Mouse (Mus musculus): ENCODE data around the gene Fbxo17. TPM values are rescaled to one million over a fixed set of nuclear protein-coding genes. Genes with fewer than 3 reads are reported as not detected.

The Fbxo17 gene
- polyA plus RNA-seq, 1 experiment, result not detected

DNA sequence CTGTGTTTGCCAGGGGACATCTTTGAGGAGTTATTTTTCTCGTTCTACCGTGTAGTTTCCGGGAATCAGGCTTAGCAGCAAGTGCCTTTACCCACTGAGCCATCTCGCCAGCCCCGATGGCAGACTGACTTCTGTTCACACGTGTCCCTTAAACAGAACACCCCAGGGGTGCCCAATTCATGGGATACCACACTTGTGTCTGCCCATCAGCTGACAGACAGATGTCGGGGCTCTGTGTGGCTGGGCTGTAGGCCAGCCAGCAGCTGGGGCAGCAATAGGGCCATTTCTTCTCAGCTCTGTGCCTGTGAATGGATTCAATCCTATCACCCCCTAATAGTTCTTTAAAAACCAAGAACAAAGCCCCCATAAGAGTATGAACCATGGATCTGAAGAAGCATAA, 58.5 kb downstream of the Fbxo17 start:
- no peak for TF ChIP-seq GATA1 (IDR thresholded peaks at IDR 0.05; ENCODE audit: low read length)

DNA sequence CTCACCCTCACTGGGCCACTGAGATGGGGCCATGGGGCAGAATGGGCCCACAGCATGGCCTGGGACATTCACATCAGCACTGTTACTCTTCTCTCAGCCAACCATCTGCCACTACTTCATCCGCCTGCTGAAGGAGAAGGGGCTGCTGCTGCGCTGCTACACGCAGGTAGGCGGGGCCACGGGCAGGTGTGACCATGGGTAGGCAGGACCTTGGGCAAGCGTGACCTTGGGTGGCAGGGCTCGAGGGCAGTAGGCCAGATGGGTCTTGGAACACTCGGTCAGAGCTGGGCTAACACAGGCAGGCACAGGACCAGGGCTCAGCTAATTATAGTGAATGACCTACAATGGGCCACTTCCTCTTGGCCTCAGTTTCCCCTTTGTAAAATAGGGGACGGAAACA, 62.2 kb downstream of the Fbxo17 start:
- no peak for TF ChIP-seq GATA1 (IDR thresholded peaks at IDR 0.05; ENCODE audit: low read length)

DNA sequence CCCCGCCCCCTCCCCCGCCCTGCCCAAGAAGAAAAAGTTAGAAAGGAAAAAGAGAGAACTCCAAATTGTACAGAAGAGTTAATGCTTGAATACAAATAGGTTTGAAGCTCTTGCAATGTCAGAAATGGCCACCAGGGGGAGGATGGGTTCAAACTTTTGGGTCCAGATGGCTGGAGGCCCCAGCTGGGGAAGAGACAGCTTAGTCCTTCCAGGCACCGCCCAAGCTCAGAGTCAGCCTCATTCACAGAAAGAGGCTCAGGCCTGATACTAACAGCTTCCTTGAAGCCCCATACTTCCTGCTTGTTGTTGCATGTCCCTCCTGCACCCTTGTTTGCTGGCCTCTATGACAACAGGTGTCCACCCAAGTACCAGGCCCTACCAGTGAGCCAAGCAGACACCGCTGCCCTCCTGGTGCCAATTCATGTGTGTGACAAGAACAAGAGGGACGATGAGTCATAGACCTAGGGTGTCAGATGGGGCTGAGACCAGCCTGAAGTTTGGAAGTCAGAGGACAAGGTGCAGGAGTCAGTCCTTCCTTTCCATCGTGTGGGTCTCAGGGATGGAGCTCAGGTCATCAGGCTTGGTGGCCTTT, 63.6 kb downstream of the Fbxo17 start:
- no peak for TF ChIP-seq GATA1 (IDR thresholded peaks at IDR 0.05; ENCODE audit: low read length)

DNA sequence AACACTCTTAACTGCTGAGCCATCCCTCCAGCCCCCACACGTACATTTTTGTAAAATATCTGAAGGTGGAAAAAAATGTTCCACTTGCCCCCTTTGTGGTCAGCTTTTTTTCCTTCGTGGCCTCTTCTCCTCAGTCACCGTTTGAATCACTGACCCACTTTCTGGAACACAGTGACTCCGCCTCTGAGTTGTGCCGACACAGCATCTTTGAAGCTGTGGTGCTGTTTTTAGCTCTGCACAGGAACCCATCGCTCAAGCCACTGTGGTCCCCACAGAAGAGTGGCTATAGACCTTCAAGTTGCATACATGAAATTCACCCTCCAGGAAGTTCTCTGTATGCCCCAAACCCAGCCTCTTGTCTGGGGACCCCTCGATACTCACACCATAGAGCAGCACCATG, 64.3 kb downstream of the Fbxo17 start:
- TF ChIP-seq GATA1 (IDR thresholded peaks at IDR 0.05; ENCODE audit: low read length), result no peak

DNA sequence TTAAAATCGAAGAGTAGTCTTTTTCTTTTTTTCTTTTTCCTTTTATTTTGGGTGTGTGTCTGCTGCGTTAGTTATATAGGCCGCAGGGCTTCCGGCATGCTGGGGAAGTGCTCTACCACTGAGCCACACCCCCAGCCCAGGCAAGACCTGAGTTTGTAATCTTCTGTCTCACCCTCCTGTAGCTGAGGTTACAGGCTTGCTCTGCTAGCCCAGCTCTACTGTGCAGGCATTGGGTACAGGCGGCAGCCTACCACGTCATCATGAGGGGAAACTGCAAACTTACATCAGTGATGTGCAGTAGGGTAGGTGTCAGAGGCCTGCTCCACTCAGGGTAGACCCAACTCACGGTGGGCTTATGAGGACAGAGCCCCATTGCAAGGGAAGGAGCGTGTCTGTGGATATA, 64.7 kb downstream of the Fbxo17 start:
- TF ChIP-seq GATA1 (IDR thresholded peaks at IDR 0.05; ENCODE audit: low read length), result no peak

DNA sequence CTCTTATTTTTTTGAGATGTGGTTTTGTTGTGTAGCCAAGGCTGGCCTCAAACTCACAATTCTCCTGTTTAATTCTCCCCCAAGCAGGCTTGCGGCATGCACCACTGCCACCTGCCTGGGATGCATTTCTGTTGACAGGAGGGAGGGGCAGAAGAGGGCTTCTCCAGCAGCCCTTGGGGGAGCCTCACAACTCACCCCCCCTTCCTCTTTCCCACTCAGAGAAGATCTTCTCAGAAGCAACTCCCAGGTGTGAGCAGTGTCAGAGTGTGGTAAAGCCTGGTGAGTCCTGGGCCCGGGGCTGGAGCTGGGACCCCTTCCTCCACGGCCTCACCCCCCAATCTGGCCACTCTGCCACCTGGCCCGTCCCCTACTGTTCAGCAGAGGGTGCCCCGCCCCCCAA, 68.6 kb downstream of the Fbxo17 start:
- TF ChIP-seq GATA1 (IDR thresholded peaks at IDR 0.05; ENCODE audit: low read length), result no peak

Other genes starting within 250 kb of the Fbxo17 start
- gene Ifnl2, start 206.3 kb upstream of the Fbxo17 start, polyA plus RNA-seq (2012), result not detected in 2 replicates
- not detected in 2 replicates for gene Ifnl3, start 194.0 kb upstream of the Fbxo17 start, polyA plus RNA-seq (2012)
- not detected in 2 replicates for gene Sycn, start 175.9 kb upstream of the Fbxo17 start, polyA plus RNA-seq (2012)
- not detected in 2 replicates for gene Nccrp1, start 169.6 kb upstream of the Fbxo17 start, polyA plus RNA-seq (2012)
- gene Samd4b, start 118.7 kb upstream of the Fbxo17 start, polyA plus RNA-seq (2012), result 95.5 and 118 TPM in 2 replicates
- gene Pak4, start 118.6 kb upstream of the Fbxo17 start, polyA plus RNA-seq (2012), result 108 and 142 TPM in 2 replicates
- not detected in 2 replicates for gene Acp7, start 85.5 kb upstream of the Fbxo17 start, polyA plus RNA-seq (2012)
- gene Fbxo27, start 24.0 kb upstream of the Fbxo17 start, polyA plus RNA-seq (2012), result not detected in 2 replicates
- 367 and 514 TPM in 2 replicates for gene Mrps12, start 25.0 kb downstream of the Fbxo17 start, polyA plus RNA-seq (2012)
- 72.4 and 89.6 TPM in 2 replicates for gene Sars2, start 25.2 kb downstream of the Fbxo17 start, polyA plus RNA-seq (2012)
- gene Ccer2, start 39.4 kb downstream of the Fbxo17 start, polyA plus RNA-seq (2012), result 0.10 TPM in 1 of 2 replicates, not detected in the other
- gene Sirt2, start 49.9 kb downstream of the Fbxo17 start, polyA plus RNA-seq (2012), result 154 and 161 TPM in 2 replicates
- 200 and 233 TPM in 2 replicates for gene Nfkbib, start 50.7 kb downstream of the Fbxo17 start, polyA plus RNA-seq (2012)
- gene Rinl, start 72.2 kb downstream of the Fbxo17 start, polyA plus RNA-seq (2012), result 0.52 and 0.89 TPM in 2 replicates
- gene Hnrnpl, start 91.7 kb downstream of the Fbxo17 start, polyA plus RNA-seq (2012), result 691 and 837 TPM in 2 replicates
- gene Ech1, start 108.4 kb downstream of the Fbxo17 start, polyA plus RNA-seq (2012), result 13.8 and 59.9 TPM in 2 replicates
- 0.26 and 0.70 TPM in 2 replicates for gene Lgals4, start 117.0 kb downstream of the Fbxo17 start, polyA plus RNA-seq (2012)
- 2.2 and 2.5 TPM in 2 replicates for gene Lgals7, start 147.0 kb downstream of the Fbxo17 start, polyA plus RNA-seq (2012)
- gene Capn12, start 164.6 kb downstream of the Fbxo17 start, polyA plus RNA-seq (2012), result 0.03 and 0.04 TPM in 2 replicates
- gene Actn4, start 245.5 kb downstream of the Fbxo17 start, polyA plus RNA-seq (2012), result 421 and 451 TPM in 2 replicates

Measured in G1E-ER4 (cell line).